Comparison of ENCODE assay signal across 9 mouse cellular contexts in the genomic region with DNA sequence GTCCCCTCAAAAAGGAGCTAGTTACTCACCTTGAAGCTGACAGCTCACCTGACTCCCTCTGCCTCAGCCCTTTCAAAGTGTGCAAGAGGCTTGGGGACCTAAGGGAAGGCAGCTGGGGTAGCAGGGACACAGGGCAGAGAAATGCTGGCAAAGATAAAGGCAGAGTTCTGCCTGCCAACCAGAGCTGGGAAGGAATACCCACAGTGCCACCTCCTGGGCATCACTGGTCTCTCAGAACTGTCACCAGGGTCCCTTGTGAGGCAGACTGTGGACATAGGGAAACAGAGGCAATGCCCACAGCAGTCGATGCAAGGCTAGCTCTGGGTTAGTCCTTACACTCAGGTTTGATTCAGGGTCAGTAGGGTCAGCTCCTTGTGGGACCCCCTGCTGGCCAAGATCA. TPM values are rescaled to one million over a fixed set of nuclear protein-coding genes. Genes with fewer than 3 reads are reported as not detected.
DNase-seq lines count a peak whose midpoint lies in the region; TF ChIP-seq lines count a peak whose summit lies in the region.
"Had no signal": no experiment of that assay in that cellular context is flagged by ENCODE, and none has a peak within 500 bp of the region (broad histone marks: within the 10 kb centered on the region; RNA-seq: fewer than 3 reads in every experiment).

No protein-coding gene starts in this region.

- no peak overlapping the region for H3K4me3 ChIP-seq in left cerebral cortex, adult 2 months
- H3K4me3 ChIP-seq: embryonic facial prominence, embryonic 13.5 days had no signal

- intact Hi-C loops in left cerebral cortex, adult 2 months (cut with DNase I) = loop anchor here (1.0 kb wide), 1 partner anchor 30 kb away; no protein-coding TSS in a partner anchor

- DNase-seq in adrenal gland, adult 2 months = peak; percentile 68
- DNase-seq in adrenal gland, postnatal 4 days (ENCODE audit: low spot score in 2 of 2) = no peak
- peak in 1 of 2 experiments; percentile 49 for DNase-seq in left cerebral cortex, adult 2 months (ENCODE audit: extremely low spot score in 1 of 2, low spot score in 2 of 2)
- no peak for DNase-seq in left cerebral cortex, adult 9 months (ENCODE audit: low spot score in 2 of 2)
- peak; percentile 81 for DNase-seq in adipocyte (ENCODE audit: low spot score)
- peak; percentile 67 for DNase-seq in gastrocnemius, postnatal 10 days
- peak; percentile 39 for DNase-seq in lung, postnatal 25 days (ENCODE audit: low spot score)
- no peak for DNase-seq in neural tube, embryonic 10.5 days (ENCODE audit: extremely low spot score, low spot score)

- TF ChIP-seq CTCF in left cerebral cortex, adult 2 months (IDR thresholded peaks at IDR 0.05) = peak; percentile 67

- peak overlapping the region; percentile 36; the same call in 1 of the 2 replicates for H3K27ac ChIP-seq in left cerebral cortex, adult 2 months
- H3K27ac ChIP-seq: embryonic facial prominence, embryonic 13.5 days had no signal

RNA-seq across cellular contexts. Expression of a gene that starts 39.8 kb away (rescaled TPM):
- 10 to 100 TPM; 11.1 to 16.2 TPM for total RNA-seq in adrenal gland, adult 2 months (2021)
- 10.2 and 12.0 TPM in 2 replicates for polyA plus RNA-seq in adrenal gland, adult 2 months (2012; rRNA removed)
- total RNA-seq in adrenal gland, postnatal 4 days (2021) = 10 to 100 TPM; 24.7 to 28.2 TPM
- total RNA-seq in left cerebral cortex, adult 2 months (2021) = 100 to 1,000 TPM; 607 to 644 TPM
- 100 to 1,000 TPM; 188 to 190 TPM for total RNA-seq in gastrocnemius, postnatal 10 days (2021)

Comparison
In these comparisons a context has a peak if more than half of its experiments do, and no peak if none do; other contexts are left out.
1. DNase-seq: peak in adrenal gland, adult 2 months (single experiment), adipocyte (single experiment), gastrocnemius, postnatal 10 days (single experiment) and lung, postnatal 25 days (single experiment); none in adrenal gland, postnatal 4 days (0 of 2), left cerebral cortex, adult 9 months (0 of 2) and neural tube, embryonic 10.5 days (single experiment).
2. RNA of a gene that starts 39.8 kb away (total RNA-seq): 607 to 644 TPM in left cerebral cortex, adult 2 months and 188 to 190 TPM in gastrocnemius, postnatal 10 days; 24.7 to 28.2 TPM in adrenal gland, postnatal 4 days and 11.1 to 16.2 TPM in adrenal gland, adult 2 months; every median in the first group is over 4 times any median in the second.